Mouse (Mus musculus) hindbrain, embryonic 14.5 days (tissue): ENCODE results near the gene Nop16. TPM values are rescaled to one million over a fixed set of nuclear protein-coding genes. Genes with fewer than 3 reads are reported as not detected.
A peak's percentile ranks its signal among the peaks of the same experiment; 100 is the strongest.

Source experiments
- ATAC-seq: fragments of 200-750 bp; cut with Nextera tagmentation; 2 replicates; pipeline ENCODE4 v1.8.0; 2017; ENCODE audit warnings: moderate number of reproducible peaks, mild to moderate bottlenecking, moderate TSS enrichment, moderate library complexity; ENCODE audit not compliant: low FRiP score
- DNase-seq: peaks from one replicate; pipeline ENCODE4 v3.0.0-alpha.2; 2015; ENCODE audit warnings: low spot score
- H3K27ac ChIP-seq: fragments of 300-500 bp; sonication (generic); 2 replicates; pipeline ENCODE4 v1.5.1; 2014; ENCODE audit warnings: mild to moderate bottlenecking, moderate library complexity
- H3K27me3 ChIP-seq: fragments of 300-500 bp; sonication (generic); 2 replicates; pipeline ENCODE4 v1.6.1; 2014; ENCODE audit warnings: mild to moderate bottlenecking, low read length, mixed read lengths; ENCODE audit not compliant: control insufficient read depth, insufficient read depth
- H3K36me3 ChIP-seq: fragments of 300-500 bp; sonication (generic); replicated peaks from 2 replicates; pipeline ENCODE4 v1.6.1; 2014; ENCODE audit not compliant: control insufficient read depth, insufficient read depth
- H3K4me1 ChIP-seq: fragments of 300-500 bp; sonication (generic); replicated peaks from 2 replicates; pipeline ENCODE4 v1.6.1; 2014; ENCODE audit warnings: antibody characterized with exemption, low read length, mixed read lengths; ENCODE audit not compliant: control insufficient read depth, insufficient read depth
- H3K4me2 ChIP-seq: fragments of 300-500 bp; sonication (generic); replicated peaks from 2 replicates; pipeline ENCODE4 v1.6.1; 2014; ENCODE audit warnings: mild to moderate bottlenecking, moderate library complexity
- H3K4me3 ChIP-seq: fragments of 300-500 bp; sonication (generic); replicated peaks from 2 replicates; pipeline ENCODE4 v1.5.1; 2014; ENCODE audit warnings: mild to moderate bottlenecking, low read length
- H3K9ac ChIP-seq: fragments of 300-500 bp; sonication (generic); 2 replicates; pipeline ENCODE4 v1.6.1; 2014
- H3K9me3 ChIP-seq: fragments of 300-500 bp; sonication (generic); 2 replicates; pipeline ENCODE4 v1.6.1; 2016; ENCODE audit warnings: low read length; ENCODE audit not compliant: control insufficient read depth
- WGBS: fragments of 180-500 bp; shearing (Covaris S2); extraction: QIAGEN DNeasy Blood & Tissue Kit; methylation state at CpG from one replicate; pipeline ENCODE4 v1.1.7; 2014; 5-methylcytosine and 5-hydroxymethylcytosine counted together
- polyA plus RNA-seq: library from polyadenylated mRNA; unstranded; fragments of >200 nt; fragmentation: Nextera tagmentation; extraction: Ambion mirVana; gene quantifications from 2 replicates; pipeline ENCODE4 v1.2.1, GENCODE M21; 2014

Nop16 gene
- polyA plus RNA-seq = 42.1 and 46.7 TPM in 2 replicates

DNA sequence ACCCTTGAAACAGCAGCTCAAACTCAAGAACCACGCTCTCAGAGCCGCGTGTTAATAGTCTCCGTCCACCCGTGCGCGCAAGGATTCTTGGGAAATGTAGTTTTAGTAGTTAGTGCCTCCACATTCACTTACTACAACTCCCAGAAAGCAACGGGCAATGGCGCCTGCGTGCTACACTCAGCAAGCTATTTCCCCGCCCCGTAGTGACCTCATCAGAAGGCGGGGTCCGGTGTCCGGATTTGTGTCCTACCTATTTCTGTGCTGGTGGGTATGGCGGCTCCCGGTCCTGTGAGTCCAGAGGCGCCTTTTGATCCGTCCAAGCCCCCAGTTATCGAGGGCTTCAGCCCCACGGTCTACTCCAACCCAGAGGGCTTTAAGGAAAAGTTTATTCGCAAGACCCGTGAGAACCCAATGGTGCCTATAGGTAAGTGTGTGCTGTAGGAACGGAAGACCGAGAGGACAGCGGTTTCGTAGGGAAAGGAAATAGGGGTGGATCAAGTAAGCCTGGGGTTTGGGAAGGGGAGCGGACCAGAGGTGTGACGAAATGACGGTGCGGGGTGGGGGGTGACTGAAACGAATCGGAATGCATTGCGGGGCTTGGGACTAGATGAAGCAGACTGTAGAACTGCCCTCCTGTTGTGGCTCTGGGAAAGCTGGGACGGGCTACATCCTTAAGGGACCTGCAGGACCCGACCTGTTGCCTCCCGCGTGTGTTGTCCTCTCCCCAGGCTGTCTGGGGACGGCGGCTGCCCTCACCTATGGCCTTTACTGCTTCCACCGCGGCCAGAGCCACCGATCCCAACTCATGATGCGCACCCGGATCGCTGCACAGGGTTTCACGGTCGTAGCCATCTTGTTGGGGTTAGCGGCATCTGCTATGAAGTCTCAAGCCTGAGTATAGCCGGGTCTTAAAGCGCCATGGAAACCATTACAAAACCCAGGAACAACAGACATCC lies at the start of gene Nop16, which contains the start of gene Higd2a:
Nop16 (minus strand) TSS at position 95 of the 956 bp plus-strand sequence.
Higd2a (plus strand) TSS at position 212 of the 956 bp plus-strand sequence.
- under 1% methylated on average over 51 of the region's 51 CpGs for WGBS
- H3K27ac ChIP-seq = peak within 1 kb of the TSS; percentile 92
- no peaks in the 10 kb centered on the region for H3K9me3 ChIP-seq
- H3K9ac ChIP-seq = peak within 1 kb of the TSS; percentile 80
- H3K4me3 ChIP-seq = peak within 1 kb of the TSS; percentile 64
- peak within 1 kb of the TSS; percentile 70 for H3K4me2 ChIP-seq
- DNase-seq = peak; percentile 98
- peaks cover 48% of the 10 kb centered on the region for H3K36me3 ChIP-seq
- peaks cover 23% of the 10 kb centered on the region for H3K4me1 ChIP-seq
- peak; percentile 96 for ATAC-seq
- H3K27me3 ChIP-seq = no peaks in the 10 kb centered on the region

DNA sequence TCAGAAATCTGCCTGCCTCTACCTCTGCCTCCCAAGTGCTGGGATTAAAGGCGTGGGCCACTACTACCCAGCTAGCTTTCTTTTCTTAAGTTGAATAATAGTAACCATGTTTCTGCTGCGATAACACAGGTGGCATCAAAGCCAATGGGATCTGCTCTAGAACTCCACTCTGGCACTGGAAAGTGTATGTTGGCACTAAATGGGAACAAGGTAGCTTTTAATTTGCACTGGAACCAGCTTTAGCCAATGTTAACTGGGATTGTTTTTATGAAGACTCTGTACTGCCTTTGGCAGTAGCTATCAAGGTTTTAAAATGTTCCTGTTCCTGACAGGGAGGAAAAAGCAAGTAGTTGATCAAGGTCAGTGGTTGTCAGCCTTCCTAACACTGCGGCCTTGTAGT lies 45.1 kb upstream of the Nop16 start:
- H3K4me1 ChIP-seq = no peaks in the 10 kb centered on the region
- peaks cover 42% of the 10 kb centered on the region for H3K36me3 ChIP-seq
- no peaks in the 10 kb centered on the region for H3K27me3 ChIP-seq
- ATAC-seq = no peak
- no peak overlapping the region for H3K4me3 ChIP-seq
- H3K27ac ChIP-seq = no peak overlapping the region
- H3K4me2 ChIP-seq = no peak overlapping the region
- WGBS = 97% methylated on average over 3 of the region's 3 CpGs
- H3K9me3 ChIP-seq = no peaks in the 10 kb centered on the region
- no peak for DNase-seq
- H3K9ac ChIP-seq = no peak overlapping the region

DNA sequence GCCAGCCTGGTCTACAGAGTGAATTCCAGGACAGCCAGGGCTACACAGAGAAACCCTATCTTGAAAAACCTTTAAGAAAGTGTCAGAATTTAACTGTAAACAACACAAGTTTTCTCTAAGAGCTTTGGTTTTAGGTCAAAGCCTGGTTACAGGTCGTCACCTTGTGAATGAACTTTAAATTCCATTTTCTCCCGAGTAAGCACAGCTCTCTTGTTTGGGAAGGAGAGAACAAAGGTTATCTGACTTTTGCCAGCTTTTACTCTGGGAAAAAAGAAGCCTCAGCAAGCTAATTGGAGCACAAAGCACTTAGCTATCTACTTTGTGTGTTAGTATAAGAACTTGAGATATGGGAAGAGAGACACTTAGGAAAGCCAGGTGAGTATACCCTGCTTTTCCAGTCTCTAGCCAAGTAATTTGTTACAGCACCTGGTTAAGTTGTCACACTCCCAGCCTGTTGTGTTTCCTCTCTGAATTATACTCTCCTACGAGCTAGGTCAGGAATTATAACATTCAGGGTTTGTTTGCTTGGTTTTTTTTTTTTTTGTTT lies 42.9 kb upstream of the Nop16 start:
- Histone ChIP-seq H3K9me3 (no peaks in the 10 kb centered on the region), H3K27ac (no peak overlapping the region), H3K4me1 (no peaks in the 10 kb centered on the region), H3K4me2 (no peak overlapping the region), H3K4me3 (no peak overlapping the region), H3K36me3 (peaks cover 21% of the 10 kb centered on the region), H3K9ac (no peak overlapping the region), H3K27me3 (no peaks in the 10 kb centered on the region)
- no peak for DNase-seq
- WGBS = 80% methylated on average over 3 of the region's 3 CpGs
- ATAC-seq = no peak

DNA sequence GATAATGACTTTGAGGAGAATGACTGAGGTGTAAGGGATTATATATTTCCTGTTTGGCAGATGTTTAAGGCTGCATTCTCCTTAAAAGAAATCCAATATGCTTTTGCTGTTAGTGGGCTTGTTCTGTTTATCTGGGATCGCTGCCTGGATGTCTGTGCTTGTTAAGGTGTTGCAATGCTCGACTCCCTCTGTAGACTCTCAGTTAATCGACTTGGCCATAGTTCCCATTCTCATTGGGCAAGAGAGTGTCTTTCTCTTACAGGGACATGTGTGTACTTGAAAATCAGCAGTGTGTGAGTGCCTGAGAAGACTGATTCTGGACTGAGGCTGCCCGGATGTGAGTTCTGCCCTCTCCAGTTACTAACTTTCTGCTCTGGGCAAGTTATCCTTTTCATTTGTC lies 39.2 kb upstream of the Nop16 start:
- H3K4me1 ChIP-seq = no peaks in the 10 kb centered on the region
- H3K4me3 ChIP-seq = no peak overlapping the region
- WGBS = 89% methylated on average over 4 of the region's 4 CpGs
- no peaks in the 10 kb centered on the region for H3K9me3 ChIP-seq
- ATAC-seq = no peak
- no peak overlapping the region for H3K9ac ChIP-seq
- H3K27ac ChIP-seq = no peak overlapping the region
- H3K36me3 ChIP-seq = peaks cover 4% of the 10 kb centered on the region
- H3K27me3 ChIP-seq = no peaks in the 10 kb centered on the region
- DNase-seq = no peak
- H3K4me2 ChIP-seq = no peak overlapping the region

DNA sequence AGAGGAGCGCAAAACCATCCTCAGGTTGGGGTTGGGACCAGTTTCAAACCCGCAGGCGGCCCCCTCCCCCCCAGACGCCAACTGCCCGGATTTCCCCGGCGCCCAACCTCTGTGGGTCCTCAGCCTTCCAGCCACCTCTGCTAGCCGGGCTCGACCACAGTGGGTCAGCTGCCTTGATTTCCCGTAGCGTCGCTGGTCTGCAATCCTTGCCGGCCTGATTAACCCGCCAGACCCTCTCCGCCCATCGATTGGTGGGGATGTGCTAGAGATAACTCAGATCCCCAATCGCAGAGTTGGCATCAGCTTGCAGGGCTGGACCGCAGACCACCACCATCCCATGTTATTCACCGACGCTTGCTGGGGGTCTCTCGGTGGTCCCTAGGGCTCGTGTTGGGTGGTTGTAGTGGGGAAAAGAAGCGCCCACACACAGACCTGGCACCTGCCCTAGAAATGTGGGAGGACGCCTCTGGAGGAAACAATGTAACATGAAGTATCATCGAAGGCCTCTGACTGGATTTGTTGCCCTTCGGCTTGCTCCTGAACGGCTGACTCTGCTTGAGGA lies 32.2 kb upstream of the Nop16 start:
- ATAC-seq = no peak; the same call in none of the 2 replicates
- DNase-seq = no peak
- H3K9me3 ChIP-seq = no peaks in the 10 kb centered on the region
- H3K4me1 ChIP-seq = peaks cover 17% of the 10 kb centered on the region
- peak overlapping the region; percentile 66 for H3K4me2 ChIP-seq
- peak overlapping the region; percentile 91 for H3K27ac ChIP-seq
- no peaks in the 10 kb centered on the region for H3K27me3 ChIP-seq
- WGBS = 3% methylated on average over 26 of the region's 27 CpGs
- H3K4me3 ChIP-seq = peak overlapping the region; percentile 82
- H3K36me3 ChIP-seq = no peaks in the 10 kb centered on the region
- H3K9ac ChIP-seq = peak overlapping the region; percentile 87

DNA sequence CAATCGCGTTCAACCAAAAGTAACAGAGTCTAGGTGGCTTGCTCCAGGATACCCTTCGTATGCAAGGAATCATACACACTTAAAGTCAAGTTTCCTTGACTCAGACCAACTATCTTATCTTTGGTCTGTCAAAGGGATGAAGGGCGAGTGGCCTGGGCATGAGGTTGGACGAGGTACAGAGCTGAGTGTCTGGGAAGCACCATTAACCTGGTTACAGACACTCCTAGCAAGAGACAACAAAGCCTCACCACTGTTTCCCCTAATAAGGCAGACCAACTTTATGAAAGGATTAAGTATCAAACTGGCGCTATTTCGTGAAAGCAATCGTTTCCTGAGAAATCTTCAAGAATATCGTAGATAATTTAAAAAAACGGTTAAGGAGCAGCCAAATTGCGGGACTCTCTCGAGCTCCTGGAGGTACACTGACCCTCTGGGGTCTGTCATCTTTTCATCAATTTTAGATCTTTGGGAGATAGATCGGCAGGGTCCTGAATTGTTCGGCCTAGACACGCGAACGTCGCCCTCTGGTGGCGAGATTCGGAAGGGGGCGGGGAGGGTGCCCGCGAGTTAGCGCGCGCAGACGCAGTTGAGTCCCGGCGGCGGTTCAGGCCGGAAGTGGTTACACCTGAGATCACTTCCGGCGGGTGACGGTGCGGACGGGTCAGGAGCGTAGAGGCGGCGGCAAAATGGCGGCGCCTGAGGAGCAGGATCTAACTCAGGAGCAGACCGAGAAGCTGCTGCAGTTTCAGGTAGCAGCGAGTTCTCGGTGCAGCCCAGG lies 31.5 kb upstream of the Nop16 start, which contains the start of gene Faf2:
Faf2 (plus strand) TSS at position 630 of the 778 bp plus-strand sequence.
- Histone ChIP-seq H3K9me3 (no peaks in the 10 kb centered on the region), H3K27ac (peak within 1 kb of the TSS; percentile 91), H3K36me3 (no peaks in the 10 kb centered on the region), H3K27me3 (no peaks in the 10 kb centered on the region), H3K4me2 (peak within 1 kb of the TSS; percentile 66), H3K4me3 (peak within 1 kb of the TSS; percentile 82), H3K9ac (peak within 1 kb of the TSS; percentile 87), H3K4me1 (peaks cover 17% of the 10 kb centered on the region)
- ATAC-seq = peak; percentile 98
- 13% methylated on average over 44 of the region's 44 CpGs for WGBS
- DNase-seq = peak; percentile 100

DNA sequence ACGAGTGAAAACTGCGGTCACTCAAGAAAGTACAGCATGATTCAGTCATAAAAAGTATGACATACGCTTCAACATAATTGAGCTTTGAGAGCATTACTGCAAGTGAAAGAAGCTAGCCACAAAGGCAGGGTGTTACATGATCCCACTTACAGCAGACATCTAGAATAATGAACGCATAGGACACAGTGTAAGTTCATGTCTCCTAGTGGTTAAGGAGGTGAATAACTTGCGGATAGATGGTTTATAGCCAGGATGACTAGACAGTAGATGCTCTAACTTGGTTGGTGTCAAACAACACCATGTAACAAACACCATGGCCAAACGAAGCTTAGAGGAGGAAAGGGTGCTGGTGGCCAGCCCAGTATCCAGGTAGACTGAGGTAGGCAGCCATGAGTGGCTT lies 27.1 kb upstream of the Nop16 start:
- Histone ChIP-seq H3K9me3 (no peaks in the 10 kb centered on the region), H3K27ac (no peak overlapping the region), H3K4me2 (no peak overlapping the region), H3K9ac (no peak overlapping the region), H3K4me1 (no peaks in the 10 kb centered on the region), H3K27me3 (no peaks in the 10 kb centered on the region), H3K4me3 (no peak overlapping the region), H3K36me3 (no peaks in the 10 kb centered on the region)
- DNase-seq = no peak
- 71% methylated on average over 6 of the region's 6 CpGs for WGBS
- ATAC-seq = no peak

DNA sequence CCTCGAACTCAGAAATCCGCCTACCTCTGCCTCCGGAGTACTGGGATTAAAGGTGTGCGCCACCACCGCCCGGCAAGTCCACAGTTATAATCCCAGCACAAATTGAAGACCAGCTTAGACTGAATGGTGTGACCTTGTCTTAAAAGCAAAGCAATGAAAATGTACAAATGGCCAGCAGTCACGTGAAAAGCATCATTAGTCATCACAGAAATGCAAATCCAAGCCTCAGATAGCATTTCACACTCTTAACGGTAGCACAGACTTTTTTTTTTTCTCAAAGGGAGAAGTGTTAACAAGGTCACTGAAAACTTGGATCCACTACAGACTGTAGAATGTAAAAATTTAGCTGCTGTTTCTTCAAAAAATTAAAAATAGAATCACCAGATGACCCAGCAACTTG lies 26.4 kb upstream of the Nop16 start:
- no peak for ATAC-seq
- no peaks in the 10 kb centered on the region for H3K27me3 ChIP-seq
- no peak overlapping the region for H3K27ac ChIP-seq
- H3K4me1 ChIP-seq = no peaks in the 10 kb centered on the region
- whole genome bisulfite sequencing = 88% methylated on average over 8 of the region's 8 CpGs
- H3K36me3 ChIP-seq = no peaks in the 10 kb centered on the region
- H3K4me3 ChIP-seq = no peak overlapping the region
- no peaks in the 10 kb centered on the region for H3K9me3 ChIP-seq
- no peak overlapping the region for H3K4me2 ChIP-seq
- H3K9ac ChIP-seq = no peak overlapping the region
- DNase-seq = no peak
